12 mouse cellular contexts compared by ENCODE assay signal in genomic region chr10:68128441-68128848, GRCm38 (mm10).
DNase-seq lines count a peak whose midpoint lies in the region; ATAC-seq and TF ChIP-seq lines count a peak whose summit lies in the region.
"Had no signal": no experiment of that assay in that cellular context is flagged by ENCODE, and none has a peak within 500 bp of the region (broad histone marks: within the 10 kb centered on the region; RNA-seq: fewer than 3 reads in every experiment).

No protein-coding gene starts in this region.

- H3K9ac ChIP-seq in embryonic facial prominence, embryonic 13.5 days = no peak overlapping the region
- no peak overlapping the region for H3K9ac ChIP-seq in kidney, embryonic 15.5 days
- H3K9ac ChIP-seq in stomach, embryonic 15.5 days = no peak overlapping the region
- H3K9ac ChIP-seq: forebrain, postnatal 0 days had no signal

- 0 out of 2 replicates have a peak overlapping the region, but pooled peaks have one; percentile 23 for H3K27ac ChIP-seq in embryonic facial prominence, embryonic 13.5 days
- no peak overlapping the region for H3K27ac ChIP-seq in embryonic facial prominence, embryonic 10.5 days (replicated peaks)
- H3K27ac ChIP-seq in testis, adult 2 months (ENCODE audit: control insufficient read depth, insufficient read depth, low read depth, low read length) = peak overlapping the region; percentile 53; the same call in 1 of the 2 replicates
- peak overlapping the region; percentile 66; the same call in 1 of the 2 replicates for H3K27ac ChIP-seq in kidney, embryonic 15.5 days
- 0 out of 2 replicates have a peak overlapping the region, but pooled peaks have one; percentile 1 for H3K27ac ChIP-seq in stomach, embryonic 15.5 days

- H3K9me3 ChIP-seq in embryonic facial prominence, embryonic 13.5 days = no peaks in the 10 kb centered on the region
- H3K9me3 ChIP-seq in embryonic facial prominence, embryonic 10.5 days = no peaks in the 10 kb centered on the region
- no peaks in the 10 kb centered on the region for H3K9me3 ChIP-seq in kidney, embryonic 15.5 days (replicated peaks)
- no peaks in the 10 kb centered on the region for H3K9me3 ChIP-seq in stomach, embryonic 15.5 days

- H3K27me3 ChIP-seq in embryonic facial prominence, embryonic 13.5 days = no peaks in the 10 kb centered on the region
- no peaks in the 10 kb centered on the region for H3K27me3 ChIP-seq in embryonic facial prominence, embryonic 10.5 days (replicated peaks; ENCODE audit: low read depth, poor library complexity, severe bottlenecking)
- H3K27me3 ChIP-seq in testis, adult 2 months (ENCODE audit: control insufficient read depth, insufficient read depth, low read length) = no peaks in the 10 kb centered on the region
- no peaks in the 10 kb centered on the region for H3K27me3 ChIP-seq in kidney, embryonic 15.5 days
- no peaks in the 10 kb centered on the region for H3K27me3 ChIP-seq in stomach, embryonic 15.5 days (replicated peaks)

- H3K4me2 ChIP-seq in embryonic facial prominence, embryonic 13.5 days = no peak overlapping the region
- no peak overlapping the region for H3K4me2 ChIP-seq in kidney, embryonic 15.5 days
- no peak overlapping the region for H3K4me2 ChIP-seq in stomach, embryonic 15.5 days

- no peak for TF ChIP-seq POLR2A in testis, adult 2 months (IDR thresholded peaks at IDR 0.05; ENCODE audit: control insufficient read depth, low read depth, low read length)

- 44% methylated on average over 10 of the region's 10 CpGs for WGBS in embryonic facial prominence, embryonic 13.5 days
- WGBS in embryonic facial prominence, embryonic 10.5 days = 70% methylated on average over 10 of the region's 10 CpGs
- WGBS in kidney, embryonic 15.5 days = 52% methylated on average over 10 of the region's 10 CpGs
- 70% methylated on average over 10 of the region's 10 CpGs for WGBS in stomach, embryonic 15.5 days

- H3K4me3 ChIP-seq in embryonic facial prominence, embryonic 13.5 days = no peak overlapping the region
- H3K4me3 ChIP-seq in embryonic facial prominence, embryonic 10.5 days = no peak overlapping the region
- H3K4me3 ChIP-seq in testis, adult 2 months (ENCODE audit: control insufficient read depth, low read depth, low read length) = no peak overlapping the region
- H3K4me3 ChIP-seq in kidney, embryonic 15.5 days (replicated peaks) = no peak overlapping the region
- H3K4me3 ChIP-seq in stomach, embryonic 15.5 days (replicated peaks) = no peak overlapping the region

- DNase-seq in embryonic facial prominence, embryonic 10.5 days (ENCODE audit: low spot score) = no peak
- no peak for DNase-seq in testis, postnatal 10 days (ENCODE audit: low spot score)
- no peak for DNase-seq in MN1 (ENCODE audit: low spot score)
- no peak for DNase-seq in retina, embryonic 14.5 days (ENCODE audit: low spot score)
- DNase-seq: cerebellum, adult 18-20 months; forebrain, postnatal 0 days; layer of hippocampus, postnatal 36 days had no signal

- no peak for ATAC-seq in embryonic facial prominence, embryonic 13.5 days (ENCODE audit: insufficient number of reproducible peaks, insufficient read depth, low FRiP score, low TSS enrichment, low read depth)
- ATAC-seq in kidney, embryonic 15.5 days (replicated peaks; ENCODE audit: low FRiP score) = no peak
- no peak for ATAC-seq in stomach, embryonic 15.5 days (ENCODE audit: insufficient read depth, low FRiP score, low read depth)
- ATAC-seq: forebrain, postnatal 0 days; midbrain, embryonic 16.5 days had no signal

- H3K4me1 ChIP-seq in embryonic facial prominence, embryonic 13.5 days = peaks cover 47% of the 10 kb centered on the region
- peaks cover 44% of the 10 kb centered on the region for H3K4me1 ChIP-seq in embryonic facial prominence, embryonic 10.5 days
- H3K4me1 ChIP-seq in testis, adult 2 months (ENCODE audit: control insufficient read depth, insufficient read depth, low read length) = no peaks in the 10 kb centered on the region
- peaks cover 36% of the 10 kb centered on the region for H3K4me1 ChIP-seq in kidney, embryonic 15.5 days
- H3K4me1 ChIP-seq in stomach, embryonic 15.5 days = 0 out of 2 replicates have a peak, but pooled peaks cover 7% of the 10 kb centered on the region

- TF ChIP-seq CTCF in testis, adult 2 months (IDR thresholded peaks at IDR 0.05; ENCODE audit: control insufficient read depth, insufficient read depth, insufficient replicate concordance, low read depth, low read length) = no peak

- H3K36me3 ChIP-seq in embryonic facial prominence, embryonic 13.5 days = peaks cover 38% of the 10 kb centered on the region
- peaks cover 26% of the 10 kb centered on the region for H3K36me3 ChIP-seq in embryonic facial prominence, embryonic 10.5 days (replicated peaks)
- no peaks in the 10 kb centered on the region for H3K36me3 ChIP-seq in testis, adult 2 months (ENCODE audit: control insufficient read depth, insufficient read depth, low read length)
- H3K36me3 ChIP-seq in kidney, embryonic 15.5 days = peaks cover 65% of the 10 kb centered on the region
- H3K36me3 ChIP-seq in stomach, embryonic 15.5 days = peaks cover 14% of the 10 kb centered on the region; the same call in 1 of the 2 replicates
